Mouse (Mus musculus): ENCODE results near the gene Hamp.
"Not testable (repeated sequence)": the region's sequence is repeated elsewhere in the genome, so short reads cannot be mapped to it uniquely, and the experiment has no call there.

The Hamp gene

DNA sequence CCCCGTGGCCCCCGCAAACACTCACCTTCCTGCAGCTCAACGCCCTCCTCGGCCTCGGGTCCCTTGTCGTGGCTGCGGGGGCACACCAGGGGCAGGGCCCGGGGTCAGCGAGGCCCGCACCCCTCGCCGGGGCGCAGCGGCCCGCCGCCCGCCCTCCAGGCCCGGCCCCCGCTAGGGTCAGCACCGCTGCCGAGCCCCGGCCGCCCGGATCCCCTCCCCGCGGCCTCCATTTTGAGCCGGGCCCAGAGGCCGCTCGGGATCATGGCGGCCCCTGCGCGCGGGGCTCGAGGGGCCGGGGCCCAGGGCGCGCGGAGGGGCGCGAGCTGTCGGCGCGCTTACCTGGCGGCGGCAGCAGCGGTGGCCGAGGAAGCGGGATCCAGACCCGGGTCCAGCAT lies 12.5 kb upstream of the Hamp start:
- no peak for DNase-seq (ENCODE audit: low read depth, low spot score)

DNA sequence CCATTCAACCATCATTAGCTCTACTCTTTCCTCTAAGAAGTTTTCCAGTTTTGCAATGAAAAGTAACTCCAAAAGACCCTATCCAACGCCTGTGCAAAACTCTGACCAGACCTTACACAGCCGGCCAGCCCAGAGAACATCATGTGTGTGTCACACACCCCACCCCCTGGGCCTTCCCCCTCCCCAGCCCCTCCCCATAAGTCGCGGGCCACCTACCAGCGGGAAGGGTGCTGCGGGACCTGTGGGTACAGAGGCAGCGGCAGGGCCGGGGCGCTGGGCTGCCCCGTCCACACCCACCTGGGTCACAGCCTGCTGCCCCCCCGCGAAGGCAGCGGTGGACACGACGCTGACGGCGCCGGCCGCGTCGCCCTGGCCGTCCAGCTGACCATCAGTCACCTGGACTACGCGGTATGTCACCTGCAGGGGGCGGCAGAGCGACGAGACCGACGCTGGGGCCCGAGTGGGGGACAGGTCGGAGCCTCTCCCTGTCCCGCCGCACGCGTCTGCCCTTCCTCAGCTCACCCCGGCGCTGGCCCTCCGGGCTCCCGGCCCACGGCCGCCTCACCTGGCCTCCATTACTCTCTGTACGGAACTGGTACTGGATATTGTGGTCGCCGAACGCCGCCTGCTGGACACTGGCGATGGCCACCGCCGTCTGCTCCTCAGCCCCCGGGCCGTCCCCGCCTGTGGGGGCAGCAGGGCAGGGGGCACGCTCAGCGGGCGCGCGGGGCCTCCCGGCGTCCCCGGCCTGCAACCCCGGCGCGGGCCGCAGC lies 11.9 kb upstream of the Hamp start:
- DNase-seq (ENCODE audit: low read depth, low spot score) = no peak

DNA sequence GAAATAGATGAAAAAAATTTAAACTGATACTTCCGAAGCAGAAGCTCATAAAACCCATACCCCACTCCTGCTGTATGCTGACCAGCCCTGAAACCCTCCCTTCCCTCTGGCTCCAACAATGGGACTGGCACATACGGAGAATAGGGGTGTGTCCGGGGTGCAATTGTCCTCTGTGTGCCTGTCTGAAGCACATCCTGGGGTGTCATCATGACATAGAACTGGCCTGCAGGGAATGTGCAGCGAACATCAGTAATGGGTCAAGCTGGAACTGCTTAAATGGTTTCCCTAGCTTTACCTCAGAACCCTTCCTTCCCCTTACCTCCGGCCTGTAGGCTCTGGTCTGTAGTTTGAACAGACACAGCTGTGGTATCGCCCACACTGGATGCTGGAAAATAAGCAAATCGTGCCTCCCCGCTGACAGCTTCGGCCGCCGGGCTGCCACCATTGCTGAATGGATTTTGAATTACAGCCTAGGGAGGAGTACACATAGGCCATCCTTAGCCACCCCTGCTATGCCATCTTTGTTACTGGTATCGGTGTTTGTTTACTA lies 11.2 kb upstream of the Hamp start:
- DNase-seq (ENCODE audit: low read depth, low spot score) = no peak

DNA sequence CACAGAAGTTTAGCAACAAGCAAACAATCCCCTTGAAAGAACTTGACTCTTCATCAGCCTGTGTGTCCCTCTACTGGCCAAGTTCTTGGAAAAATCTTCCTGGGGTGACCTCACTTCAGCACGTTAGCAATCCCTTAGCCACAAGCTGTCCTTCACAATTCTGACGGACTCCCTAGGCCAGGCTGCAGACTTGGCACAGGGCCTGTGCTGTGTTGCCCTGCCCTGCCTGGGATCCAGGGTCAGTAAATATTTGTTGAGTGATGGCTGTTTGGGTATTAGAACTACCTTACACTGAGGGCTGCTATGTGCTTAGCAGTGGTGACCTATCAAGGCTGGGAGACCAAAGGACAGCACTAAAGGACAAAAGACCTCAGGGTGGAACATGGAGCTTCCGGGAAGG lies 10.2 kb upstream of the Hamp start:
- DNase-seq (ENCODE audit: low read depth, low spot score) = no peak

DNA sequence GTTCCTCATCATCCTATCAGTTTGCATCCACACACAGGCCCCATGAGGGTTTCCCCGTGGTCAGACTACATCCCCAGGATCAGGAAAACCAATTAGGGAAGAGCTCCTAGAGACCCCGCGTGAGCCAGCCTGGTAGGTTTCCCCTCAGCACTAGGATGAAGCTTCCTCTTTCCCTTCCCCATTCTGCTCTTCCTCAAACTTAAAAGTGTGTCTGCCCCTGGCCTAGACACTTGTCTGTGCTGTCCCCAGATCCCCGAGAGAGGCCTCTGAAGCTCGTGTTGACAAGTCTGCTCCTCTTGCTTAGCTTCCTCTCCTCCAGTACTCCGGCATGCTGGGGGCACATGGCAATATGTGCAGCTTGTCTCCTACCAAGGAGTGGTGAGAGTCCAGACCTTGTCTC lies 9.6 kb upstream of the Hamp start:
- DNase-seq (ENCODE audit: low read depth, low spot score) = peak; percentile 43

DNA sequence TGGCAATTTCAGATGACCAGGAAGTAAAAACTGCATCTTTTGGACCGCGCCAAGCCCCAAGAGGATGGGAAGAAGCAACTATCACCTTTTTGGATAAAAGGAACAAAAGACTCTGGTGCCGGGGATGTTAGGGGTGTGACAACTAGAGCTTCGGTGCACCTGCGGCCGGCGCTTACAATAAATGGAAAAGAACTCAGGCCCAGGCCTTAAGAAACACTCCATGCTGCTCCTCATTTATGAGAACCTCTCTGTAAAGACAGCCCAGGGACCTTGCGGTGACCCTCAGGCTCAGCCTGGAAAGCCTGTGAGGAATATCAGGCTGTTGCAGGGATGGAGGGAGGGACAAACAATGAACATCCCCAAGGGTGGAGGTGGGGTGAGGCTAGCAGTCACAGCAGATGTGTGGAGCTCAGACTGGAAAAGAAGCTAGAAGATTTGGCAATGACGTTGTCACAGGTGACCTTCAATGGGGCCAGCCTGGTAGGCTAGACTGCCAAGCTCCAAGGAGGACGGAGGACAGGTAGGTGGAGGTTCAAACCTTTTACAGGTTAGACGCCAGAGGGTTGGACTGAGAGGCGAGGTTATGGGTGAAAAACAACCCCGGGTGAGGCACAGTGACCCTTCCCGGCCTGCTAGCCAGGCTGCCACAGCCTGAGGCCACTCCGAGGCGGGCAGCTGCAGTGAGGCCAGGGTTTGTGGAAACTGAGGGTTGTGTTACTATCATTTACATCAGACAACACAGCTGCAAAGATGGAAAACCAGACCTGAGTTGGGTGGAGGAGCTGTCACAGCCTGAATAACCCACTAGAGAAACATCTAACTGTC lies 8.8 kb upstream of the Hamp start:
- DNase-seq (ENCODE audit: low read depth, low spot score) = no peak

DNA sequence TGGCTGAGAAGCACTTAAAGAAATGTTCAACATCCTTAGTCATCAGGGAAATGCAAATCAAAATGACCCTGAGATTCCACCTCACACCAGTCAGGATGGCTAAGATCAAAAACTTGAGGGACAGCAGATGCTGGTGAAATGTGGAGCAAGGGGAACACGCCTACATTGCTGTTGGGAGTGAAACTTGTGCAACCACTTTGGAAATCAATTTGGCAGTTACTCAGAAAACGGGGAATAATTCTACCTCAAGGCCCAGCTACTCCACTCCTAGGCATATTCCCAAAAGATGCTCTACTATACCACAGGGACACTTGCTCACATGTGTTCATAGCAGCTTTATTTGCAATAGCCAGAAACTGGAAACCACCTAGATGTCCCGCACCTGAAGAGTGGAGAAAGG lies 6.1 kb upstream of the Hamp start:
- DNase-seq (ENCODE audit: low read depth, low spot score) = not testable (repeated sequence)

DNA sequence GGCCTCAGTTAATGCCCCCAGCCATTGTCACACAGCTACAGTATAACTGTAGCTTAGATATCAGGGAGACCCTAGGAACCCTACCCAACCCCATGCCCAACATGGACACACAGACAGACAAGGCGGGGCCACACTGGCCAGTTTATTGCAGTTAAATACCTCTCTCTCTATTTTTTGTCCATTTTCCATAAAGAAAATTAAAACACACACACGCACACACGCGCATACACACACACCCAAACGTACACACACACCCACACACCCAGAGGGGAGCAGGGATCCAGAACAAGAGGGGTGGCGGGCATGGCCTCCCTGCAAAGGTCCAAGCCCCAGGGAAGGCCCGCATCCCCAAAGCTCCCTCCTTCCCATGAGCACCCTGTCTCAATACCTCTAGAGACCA lies 2.0 kb upstream of the Hamp start:
- no peak for DNase-seq (ENCODE audit: low read depth, low spot score)

DNA sequence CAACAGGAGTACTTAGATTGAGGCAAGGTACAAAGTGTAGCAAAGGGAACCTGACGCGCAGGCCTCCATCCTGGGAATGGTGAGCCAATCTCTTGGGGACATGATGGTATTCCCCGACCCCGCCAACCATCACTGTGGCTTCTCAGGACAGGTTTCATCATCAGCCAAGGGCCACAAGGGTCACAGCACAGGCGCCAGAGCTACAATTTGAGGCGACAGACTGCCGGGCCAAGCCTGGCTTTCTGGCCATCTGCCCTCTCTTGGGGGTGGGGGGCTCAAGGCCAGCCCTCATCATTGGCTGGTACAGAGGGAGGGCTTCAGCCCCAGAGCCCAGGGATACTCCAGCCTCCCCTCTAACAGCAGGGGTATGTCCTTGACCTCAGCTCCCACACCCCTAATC lies 1.6 kb upstream of the Hamp start:
- not testable (repeated sequence) for DNase-seq (ENCODE audit: low read depth, low spot score)

DNA sequence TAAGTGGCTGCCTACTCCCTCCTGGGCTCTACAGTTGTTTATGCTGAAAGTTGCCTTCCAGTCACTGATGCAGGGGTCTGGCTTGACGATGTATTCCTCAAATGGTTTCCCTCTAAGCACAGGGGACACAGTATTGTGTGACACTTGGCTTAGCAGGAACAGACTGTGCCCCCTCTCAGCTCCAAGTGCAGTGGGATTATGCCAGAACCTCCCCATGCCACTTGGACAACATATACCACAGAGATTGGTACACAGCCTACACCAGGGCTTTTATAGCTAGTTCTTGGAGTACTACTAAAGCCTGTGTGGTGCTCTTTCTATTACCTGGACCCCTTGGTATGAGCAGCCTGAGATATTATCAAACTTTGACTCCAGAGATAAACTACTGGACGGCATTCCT lies 874 bp upstream of the Hamp start:
- not testable (repeated sequence) for DNase-seq (ENCODE audit: low read depth, low spot score)

DNA sequence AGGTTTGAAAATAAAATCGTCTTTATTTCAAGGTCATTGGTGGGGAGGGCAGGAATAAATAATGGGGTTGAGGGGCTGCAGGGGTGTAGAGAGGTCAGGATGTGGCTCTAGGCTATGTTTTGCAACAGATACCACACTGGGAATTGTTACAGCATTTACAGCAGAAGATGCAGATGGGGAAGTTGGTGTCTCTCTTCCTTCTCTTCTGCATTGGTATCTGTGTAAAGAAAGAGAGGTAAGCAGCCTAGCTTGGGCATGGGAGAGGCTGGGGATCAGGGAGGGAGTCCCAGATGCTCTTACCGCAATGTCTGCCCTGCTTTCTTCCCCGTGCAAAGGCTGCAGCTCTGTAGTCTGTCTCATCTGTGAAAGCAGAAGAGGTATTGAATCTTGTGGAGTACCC lies 1.5 kb downstream of the Hamp start:
- DNase-seq (ENCODE audit: low read depth, low spot score) = not testable (repeated sequence)

DNA sequence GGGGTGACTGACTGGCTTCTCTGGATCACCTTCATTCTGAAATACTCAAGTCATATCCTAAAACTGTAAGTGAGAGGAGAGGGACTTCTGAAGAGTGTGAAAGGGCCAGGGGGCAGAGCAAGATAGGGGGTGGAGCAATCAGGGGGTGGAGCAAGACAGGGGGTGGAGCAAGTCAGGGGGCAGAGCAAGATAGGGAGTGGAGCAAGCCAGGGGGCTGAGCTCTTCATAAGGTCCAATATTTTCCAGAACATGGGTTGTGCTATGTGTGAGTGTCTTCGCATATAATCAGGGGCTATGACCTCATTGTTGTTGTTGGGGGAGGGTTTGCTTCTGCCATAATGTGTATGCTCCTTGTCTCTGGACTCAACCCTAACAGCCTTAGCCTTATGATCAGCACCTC lies 3.8 kb downstream of the Hamp start:
- not testable (repeated sequence) for DNase-seq (ENCODE audit: low read depth, low spot score)

DNA sequence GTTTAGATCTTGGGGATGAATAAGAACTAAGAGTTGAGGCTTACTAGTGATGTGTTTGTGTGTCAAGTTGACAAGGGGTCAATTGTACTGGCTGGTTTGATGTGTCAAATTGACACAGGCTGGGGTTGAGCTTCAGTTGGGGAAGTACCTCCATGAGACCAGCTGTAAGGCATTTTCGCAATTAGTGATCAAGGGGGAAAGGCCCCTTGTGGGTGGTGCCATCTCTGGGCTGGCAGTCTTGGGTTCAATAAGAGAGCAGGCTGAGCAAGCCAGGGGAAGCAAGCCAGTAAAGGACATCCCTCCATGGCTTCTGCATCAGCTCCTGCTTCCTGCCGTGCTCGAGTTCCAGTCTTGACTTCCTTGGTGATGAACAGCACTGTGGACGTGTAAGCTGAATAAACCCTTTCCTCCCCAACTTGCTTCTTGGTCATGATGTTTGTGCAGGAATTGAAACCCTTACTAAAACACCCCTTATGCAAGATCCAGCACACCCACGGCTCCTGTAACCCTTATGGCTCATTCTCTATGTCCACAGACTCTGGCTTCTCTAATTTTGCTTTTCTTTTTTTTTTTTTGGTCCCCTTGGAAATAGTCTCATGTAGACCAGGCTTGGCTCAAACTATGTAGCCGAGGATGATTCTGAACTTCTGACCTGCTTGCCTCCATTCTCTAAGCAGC lies 8.3 kb downstream of the Hamp start:
- DNase-seq (ENCODE audit: low read depth, low spot score) = not testable (repeated sequence)

DNA sequence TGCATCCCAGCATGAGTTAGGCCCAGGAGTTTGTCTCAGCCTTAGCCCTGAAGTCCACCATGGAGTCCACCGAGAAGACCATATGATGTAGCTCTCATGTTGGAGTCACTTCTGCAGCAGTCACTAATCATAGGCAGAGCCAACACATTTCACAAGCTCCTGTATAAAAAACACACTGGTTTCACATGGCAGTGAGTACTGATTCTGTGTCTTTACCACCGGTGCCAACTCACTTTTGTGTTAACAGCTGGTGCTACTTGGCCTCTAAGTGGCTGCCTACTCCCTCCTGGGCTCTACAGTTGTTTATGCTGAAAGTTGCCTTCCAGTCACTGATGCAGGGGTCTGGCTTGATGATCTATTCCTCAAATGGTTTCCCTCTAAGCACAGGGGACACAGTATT lies 19.3 kb downstream of the Hamp start, which contains the start of gene Hamp2:
TSS of gene Hamp2 (minus strand) at position 101 of the 400 bp plus-strand sequence.
- DNase-seq (ENCODE audit: low read depth, low spot score) = not testable (repeated sequence)

DNA sequence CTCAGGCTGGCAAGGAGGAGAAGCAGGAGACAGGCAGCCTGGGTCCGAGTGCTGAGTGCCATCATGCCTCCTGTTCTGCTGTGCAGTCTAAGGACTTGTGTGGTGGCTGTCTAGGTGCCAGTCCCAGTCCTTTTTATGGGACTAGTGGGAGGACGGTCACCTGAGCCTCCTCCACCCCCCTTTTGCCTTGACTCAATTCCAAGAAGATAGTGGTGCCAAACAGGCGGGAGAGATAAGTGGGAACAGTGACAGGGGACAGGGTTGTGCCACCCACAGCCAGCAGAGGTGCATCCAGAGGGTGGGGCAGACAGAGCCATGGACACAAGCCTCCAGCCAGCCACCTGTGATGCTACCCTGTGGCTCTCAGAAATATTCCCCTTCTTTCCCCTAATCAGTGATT lies 19.8 kb downstream of the Hamp start:
- DNase-seq (ENCODE audit: low read depth, low spot score) = no peak

DNA sequence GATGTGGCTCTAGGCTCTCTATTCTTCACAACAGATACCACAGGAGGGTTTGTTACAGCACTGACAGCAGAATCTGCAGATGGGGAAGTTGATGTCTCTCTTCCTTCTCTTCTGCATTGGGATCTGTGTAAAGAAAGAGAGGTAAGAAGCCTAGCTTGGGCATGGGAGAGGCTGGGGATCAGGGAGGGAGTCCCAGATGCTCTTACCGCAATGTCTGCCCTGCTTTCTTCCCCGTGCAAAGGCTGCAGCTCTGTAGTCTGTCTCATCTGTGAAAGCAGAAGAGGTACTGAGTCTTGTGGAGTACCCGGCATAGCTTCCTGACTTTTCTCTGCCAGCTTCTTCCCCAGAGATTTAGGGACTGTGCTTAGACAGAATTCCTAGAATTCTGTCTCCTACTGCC lies 21.3 kb downstream of the Hamp start:
- DNase-seq (ENCODE audit: low read depth, low spot score) = not testable (repeated sequence)

DNA sequence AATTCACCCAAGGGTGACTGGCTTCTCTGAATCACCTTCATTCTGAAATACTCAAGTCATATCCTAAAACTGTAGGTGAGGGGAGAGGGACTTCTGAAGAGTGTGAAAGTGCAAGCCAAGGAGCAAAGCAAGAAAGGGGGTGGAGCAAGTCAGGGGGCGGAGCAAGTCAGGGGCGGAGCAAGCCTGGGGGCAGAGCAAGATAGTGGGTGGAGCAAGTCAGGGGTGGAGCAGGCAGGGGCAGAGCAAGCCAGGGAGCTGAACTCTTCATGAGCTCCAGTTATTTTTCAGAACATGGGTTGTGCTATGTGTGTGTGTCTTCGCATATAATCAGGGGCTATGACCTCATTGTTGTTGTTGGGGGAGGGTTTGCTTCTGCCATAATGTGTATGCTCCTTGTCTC lies 23.6 kb downstream of the Hamp start:
- no peak for DNase-seq (ENCODE audit: low read depth, low spot score)

DNA sequence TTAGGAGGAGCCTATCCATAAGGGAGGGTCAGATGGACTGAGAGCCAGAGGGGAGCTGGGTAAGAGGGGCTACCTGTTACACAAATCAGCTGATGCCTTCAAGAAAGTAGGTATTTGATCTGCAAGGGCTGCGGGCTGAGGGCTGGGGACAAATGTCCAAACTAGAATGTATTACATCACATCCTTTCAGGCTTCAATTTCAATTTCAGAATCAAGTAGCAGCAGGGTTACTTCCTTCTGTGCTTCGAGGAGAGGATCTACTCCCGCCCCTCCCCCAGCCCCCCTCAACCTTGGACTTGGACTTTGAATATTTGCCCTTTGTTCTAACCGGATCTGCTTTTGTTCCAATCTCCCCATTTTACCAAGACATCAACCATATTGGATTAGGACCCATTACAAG lies 26.6 kb downstream of the Hamp start:
- no peak for DNase-seq (ENCODE audit: low read depth, low spot score)

DNA sequence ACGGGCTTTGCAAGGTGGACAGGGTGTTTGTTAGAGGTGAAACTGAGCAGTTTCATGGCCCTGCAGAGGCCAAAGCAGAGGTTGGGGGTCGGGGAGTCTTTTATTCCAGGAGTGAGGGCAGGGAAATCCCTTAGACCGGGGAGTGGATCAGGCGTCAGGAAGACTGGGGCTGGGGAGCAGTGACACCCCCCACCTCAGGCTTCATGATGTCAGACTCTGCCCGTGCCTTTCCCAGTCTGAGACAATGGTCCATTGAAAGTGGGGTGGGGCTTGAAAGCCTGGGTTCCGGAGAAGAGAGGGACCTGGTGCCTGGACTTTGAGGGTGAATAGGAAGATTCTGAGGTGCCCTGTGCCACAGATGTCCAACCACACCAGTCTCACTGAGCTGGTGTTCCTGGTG lies 27.1 kb downstream of the Hamp start:
- DNase-seq (ENCODE audit: low read depth, low spot score) = peak; percentile 27

DNA sequence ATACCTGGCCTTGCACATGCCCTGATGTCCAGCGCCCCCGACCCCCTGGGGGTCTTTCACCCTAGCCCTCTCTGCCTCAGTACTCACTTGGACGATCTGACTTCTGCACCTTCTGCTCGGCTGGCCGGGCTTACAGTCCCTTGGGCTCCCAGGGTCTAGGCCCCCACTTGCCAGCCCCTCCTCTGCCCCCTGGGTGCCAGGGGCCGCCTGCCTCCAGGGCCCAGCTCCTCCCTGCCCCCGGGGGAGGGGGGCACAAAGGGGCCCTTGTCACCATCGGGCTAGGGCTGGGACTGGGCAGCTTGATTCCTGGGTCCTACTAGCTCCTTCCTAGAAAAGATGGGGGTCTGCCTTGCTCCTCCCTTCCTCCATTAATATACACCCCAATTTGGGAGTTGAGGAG lies 29.1 kb downstream of the Hamp start, which contains the start of gene Mag:
TSS of gene Mag (minus strand) at position 142 of the 400 bp plus-strand sequence.
- peak; percentile 31 for DNase-seq (ENCODE audit: low read depth, low spot score)

DNA sequence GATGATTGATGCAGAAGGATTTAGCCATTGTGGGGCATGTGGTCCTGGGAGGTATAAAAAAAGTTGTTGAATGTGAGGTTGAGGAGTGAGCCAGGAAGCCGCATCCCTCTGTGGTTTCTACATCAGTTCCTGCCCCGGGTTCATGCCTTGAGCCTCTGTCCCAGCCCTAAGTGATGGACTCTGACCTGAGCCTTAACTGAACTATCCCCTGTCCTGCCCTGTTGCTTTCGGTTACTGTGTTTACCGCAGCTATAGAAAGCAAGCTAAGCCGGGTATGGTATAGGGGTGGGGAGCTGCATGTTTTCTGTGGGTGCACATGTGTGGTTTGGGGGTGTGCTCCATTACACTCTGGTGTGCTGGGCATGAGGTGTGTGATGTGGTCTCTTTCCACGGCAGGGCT lies 34.1 kb downstream of the Hamp start:
- no peak for DNase-seq (ENCODE audit: low read depth, low spot score)

DNA sequence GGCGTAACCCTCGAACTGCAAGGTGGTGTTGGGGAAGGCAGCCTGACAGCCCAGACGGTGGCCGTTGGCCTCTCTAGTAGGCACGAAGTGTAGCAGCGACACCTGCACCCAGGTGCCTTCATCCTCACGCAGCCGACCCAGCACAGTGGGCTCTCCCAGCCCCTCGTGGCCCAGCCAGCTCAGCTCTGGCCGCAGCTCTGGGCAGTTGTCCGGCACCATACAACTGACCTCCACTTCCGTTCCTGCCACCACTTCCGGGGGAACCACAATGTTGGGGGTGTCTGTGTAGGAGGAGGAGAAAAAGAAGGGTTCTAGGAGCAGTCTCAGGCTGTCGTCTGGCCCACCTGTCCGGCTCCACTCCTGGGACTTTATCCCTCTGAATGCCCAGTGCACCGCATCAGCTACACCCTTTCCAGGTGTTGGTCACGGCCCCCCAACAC lies 34.8 kb downstream of the Hamp start:
- no peak for DNase-seq (ENCODE audit: low read depth, low spot score)

Data from telencephalon, adult 2 months (tissue).